Mouse (Mus musculus) lung, postnatal 4 days (tissue): ENCODE data around the gene Vps37d.
"Not testable (repeated sequence)": the region's sequence is repeated elsewhere in the genome, so short reads cannot be mapped to it uniquely, and the experiment has no call there.

Experiments used
- DNase-seq, 2 experiments: peaks; one replicate each; pipeline ENCODE4 v3.0.0; 2021

Vps37d gene

DNA sequence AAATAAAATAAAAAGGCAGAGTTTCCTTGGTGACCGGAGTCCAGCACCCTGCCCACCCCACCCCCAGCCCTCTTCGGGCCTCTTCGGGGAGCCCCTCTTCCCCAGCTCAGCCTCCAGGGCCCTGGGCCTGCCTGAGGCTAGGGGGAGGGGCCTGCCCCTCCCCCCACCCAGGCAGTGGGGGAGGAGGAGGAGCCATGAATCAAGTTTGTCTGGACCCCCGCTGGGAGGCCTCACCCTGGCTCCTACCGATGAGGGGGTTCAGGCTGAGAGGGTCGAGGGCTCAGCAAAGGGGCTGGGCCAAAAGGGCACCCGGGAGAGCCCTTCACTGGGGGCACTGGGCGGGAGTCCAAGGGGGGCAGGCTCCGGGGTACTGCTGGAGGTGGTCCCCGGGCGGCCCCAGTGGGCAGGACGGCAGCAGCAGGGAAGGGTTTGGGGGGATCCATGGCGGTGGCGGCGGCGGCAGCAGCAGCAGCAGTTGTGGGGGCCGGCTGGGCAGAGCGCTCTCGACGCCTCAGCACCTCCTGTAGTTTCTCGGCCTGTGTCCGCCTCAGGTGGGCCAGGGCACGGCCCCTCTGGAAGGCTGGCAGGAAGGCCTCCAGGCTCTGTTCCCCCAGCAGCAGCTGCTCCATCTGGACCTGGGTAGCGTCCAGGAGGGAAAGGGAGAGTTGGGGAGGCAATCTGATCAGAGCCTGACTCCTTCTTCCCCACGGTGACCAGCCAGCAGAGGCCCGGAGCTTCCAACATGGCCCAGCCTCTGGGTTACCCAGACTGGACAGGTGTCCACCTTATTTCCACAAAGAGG is 4.5 kb downstream of the Vps37d start:
- DNase-seq = no peak

DNA sequence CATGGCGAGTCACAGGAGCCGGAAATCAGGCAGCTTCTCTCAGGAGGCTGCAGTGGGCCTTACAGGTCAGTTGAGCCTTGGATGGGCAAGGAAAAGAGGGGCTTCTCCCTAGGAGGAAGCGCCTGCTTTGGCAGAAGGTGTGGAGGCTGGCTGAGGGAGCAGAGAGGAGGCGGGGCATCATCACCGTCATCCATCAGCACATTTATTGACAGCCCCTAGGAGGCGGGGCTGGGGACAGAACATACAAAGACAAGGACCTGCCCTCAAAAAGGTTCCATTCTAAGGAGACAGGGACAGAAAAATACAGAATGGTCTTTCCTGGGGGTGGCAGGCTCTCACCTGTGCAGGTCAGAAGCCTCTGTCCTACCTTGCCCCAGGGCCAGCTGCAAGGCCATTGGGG is 5.3 kb downstream of the Vps37d start:
- DNase-seq = no peak

DNA sequence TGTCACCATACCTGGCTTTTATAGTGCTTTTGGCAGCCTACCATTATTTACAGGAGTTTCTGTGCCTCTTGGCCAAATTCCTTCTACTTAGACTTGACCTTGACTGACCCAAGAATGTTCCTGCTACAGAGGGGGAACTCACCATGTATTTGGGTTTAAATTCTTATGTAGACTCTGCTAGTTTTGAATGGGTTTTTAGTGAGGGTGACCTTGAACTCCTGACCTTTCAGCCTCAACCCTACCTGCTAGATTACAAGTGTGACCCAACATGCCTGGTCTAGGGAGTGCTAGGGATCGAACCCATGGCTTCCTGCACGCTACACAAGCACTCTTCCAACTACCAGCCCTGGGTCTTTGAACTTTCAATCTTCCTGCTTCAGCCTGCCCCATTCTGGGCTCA is 6.0 kb downstream of the Vps37d start:
- DNase-seq = no peak

DNA sequence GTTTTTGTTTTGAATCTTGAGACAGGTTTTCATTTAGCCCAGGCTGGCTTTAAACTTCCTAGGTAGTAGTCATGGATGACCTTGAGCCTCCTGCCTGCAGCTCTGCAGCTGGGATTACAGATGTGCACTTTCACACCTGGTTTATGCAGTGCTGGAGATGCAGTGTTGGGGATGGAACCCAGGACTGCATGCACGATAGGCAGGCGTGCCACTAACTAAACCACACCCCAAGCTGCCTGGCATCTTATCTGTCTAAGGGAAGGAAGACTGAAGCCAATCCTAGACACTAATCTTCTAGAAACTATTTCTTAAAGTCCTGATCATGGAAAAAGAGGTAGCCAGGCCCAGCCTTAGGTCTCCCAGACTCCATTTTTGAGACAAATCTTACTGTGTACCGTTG is 7.6 kb downstream of the Vps37d start:
- no peak for DNase-seq

DNA sequence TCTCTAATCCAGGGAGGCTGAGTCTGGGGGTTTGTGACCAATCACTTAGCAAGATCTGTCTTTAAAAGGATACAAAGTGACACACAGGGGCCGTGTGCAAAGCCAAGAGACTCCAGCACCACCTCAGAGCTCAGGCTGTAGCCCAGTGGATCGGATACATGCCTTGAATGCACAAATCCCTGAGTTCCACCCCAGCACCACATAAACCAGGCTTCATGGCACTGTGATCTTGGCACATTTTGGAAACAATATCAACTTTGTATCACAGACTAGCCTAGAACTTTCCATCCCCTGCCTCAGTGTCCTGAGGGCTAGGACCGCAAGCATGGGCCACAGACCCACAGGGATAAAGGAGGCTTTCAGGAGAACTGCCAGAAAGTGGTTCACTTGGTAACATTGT is 12.1 kb downstream of the Vps37d start:
- DNase-seq = no peak

DNA sequence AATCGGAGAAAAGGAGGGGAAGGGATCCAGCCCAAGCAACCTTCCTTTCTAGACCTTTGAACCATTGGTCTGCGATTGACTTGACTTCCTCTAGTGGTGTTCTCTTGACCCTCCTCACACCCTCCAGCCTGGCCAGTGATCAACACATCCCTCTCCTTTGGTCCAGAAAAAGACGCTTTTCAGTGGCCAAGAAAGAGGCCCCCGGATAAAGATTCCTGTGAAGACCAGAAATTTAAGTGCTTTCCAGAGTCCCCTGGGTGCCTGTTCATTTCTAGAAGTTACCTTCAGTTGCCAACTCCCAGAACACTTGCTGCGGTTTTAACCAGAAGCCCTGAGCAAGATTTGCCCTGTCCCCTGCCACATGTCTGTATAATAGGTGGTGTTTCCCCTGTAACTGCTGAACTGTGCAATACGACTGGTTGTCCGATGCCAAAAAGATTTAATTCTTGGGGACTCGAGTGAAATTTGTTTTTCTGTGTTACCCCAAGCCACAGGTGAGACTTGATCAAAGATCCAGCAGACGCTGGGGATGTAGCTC is 13.1 kb downstream of the Vps37d start, which contains the start of gene Bud23:
TSS of gene Bud23 (minus strand) at position 51 of the 538 bp plus-strand sequence.
- DNase-seq = not testable (repeated sequence)

DNA sequence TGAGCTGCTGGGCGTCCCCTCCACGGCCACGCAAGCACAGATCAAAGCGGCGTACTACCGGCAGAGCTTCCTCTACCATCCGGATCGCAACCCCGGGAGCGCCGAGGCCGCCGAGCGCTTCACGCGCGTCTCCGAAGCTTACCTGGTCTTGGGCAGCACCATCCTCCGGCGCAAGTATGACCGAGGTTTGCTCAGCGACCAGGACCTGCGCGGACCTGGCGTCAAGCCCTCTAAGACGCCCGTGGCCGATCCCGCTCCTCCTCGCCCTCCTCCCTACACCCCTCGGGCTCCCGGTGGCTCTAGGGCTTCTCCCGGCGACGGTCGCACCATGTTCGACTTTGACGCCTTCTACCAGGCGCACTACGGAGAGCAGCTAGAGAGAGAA is 13.7 kb downstream of the Vps37d start:
- DNase-seq = no peak

DNA sequence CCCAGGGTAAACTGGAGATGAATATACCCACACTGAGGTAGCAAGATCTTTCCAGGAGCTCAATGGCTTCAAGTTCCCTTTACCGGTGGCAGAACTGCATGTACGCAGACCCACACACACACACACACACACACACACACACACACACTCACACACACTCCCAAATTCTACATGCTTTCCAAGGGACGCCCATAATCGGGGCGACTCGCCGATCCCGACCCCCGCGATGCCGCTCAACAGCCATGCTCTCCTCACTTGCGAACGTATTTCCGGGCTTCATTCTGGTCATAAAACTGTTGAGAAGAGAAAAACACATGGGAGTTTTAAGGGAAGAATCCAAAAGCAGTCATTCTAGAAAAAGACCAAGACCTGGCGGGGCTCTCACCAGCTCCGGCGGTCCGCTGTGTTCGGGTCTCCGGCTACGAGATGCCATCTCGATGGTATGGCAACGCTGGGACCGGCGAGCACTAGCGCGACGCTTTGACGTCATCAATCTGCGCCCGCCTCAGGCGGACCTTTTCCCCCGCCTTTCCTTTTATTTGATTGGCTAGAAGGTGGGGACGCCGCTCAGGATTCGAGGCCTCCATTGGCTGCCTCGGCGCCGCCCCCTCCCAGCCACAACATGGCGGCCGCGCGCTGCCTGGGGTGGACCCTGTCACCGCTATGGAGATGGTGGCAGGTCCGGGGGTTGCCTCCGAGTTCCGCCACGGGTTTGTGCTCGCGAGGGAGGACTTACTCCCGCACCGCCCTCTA is 14.3 kb downstream of the Vps37d start, which contains the start of gene Dnajc30:
TSS of gene Dnajc30 (plus strand) at position 574 of the 753 bp plus-strand sequence.
- peak; percentile 97 to 98 for DNase-seq

DNA sequence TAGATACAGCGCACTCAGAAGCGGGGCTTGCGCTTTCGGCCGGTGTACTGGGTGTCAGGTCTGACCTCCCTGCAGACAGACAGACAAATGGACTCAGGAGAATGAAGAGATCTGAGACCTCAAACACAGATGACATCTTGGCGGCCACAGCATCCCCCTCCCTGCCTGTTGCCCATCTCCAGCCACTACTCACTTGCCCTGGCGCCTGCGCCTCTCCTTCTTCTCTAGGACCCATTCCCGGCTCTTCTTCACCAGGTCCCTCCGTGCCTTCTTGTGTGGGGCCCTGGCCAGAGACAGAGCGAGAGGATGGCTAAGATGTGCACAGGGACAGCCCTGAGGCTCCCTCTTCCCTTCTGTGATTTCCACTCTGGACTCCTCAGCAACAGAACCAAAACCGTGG is 24.7 kb downstream of the Vps37d start:
- no peak for DNase-seq

DNA sequence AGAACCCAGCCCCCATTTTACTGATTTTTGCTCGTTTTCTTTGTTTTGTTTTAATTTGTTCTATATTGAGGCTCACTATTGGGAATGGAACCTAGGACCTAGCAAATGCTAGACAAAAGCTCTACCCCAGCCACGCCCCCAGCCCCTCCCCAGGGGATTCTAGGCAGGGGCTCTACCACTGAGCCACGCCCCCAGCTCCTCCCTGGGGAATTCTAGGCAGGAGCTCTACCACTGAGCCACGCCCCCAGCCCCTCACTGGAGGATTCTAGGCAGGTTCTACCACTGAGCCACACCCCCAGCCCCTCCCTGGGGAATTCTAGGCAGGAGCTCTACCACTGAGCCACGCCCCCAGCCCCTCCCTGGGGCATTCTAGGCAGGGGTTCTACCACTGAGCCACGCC is 28.8 kb downstream of the Vps37d start:
- not testable (repeated sequence) for DNase-seq

DNA sequence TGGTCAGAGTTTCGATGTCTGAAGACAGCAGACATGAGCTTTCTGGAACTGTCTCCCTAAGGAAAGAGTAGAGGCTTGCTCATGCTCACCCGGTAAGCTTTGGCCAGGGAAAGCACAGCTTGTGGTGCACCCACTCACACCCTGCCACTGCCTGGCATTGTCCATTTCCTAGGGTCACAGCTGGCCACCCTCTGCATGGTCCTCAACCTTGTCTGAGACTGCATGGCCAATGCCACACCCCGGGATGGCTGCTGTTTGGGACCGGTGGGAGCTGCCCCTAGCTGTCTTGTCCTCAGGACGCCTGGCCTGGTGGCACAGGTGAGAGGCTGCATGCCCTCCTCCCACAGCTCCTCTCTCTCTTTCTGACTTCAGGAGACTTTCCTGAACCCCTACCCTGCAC is 29.5 kb downstream of the Vps37d start:
- no peak for DNase-seq

DNA sequence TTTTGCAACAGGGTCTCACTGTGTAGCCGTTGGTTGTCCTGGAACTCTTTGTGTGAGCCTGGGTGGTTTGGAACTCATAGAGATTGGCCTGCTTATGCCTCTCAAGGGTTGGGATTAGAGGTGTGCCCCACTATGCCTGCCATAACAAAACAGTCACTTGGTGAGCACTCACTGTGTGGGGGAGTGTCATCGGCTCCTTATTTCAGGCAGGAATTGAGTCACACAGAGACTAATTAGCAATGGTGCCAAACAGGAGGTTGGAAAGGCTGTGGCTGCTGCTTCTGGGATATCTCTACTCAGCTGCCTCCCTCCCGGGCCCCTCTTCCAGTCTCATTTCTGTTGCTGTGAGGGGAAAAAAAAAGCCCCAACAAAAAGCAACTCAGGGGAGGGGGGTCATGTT is 33.5 kb downstream of the Vps37d start:
- DNase-seq = no peak

DNA sequence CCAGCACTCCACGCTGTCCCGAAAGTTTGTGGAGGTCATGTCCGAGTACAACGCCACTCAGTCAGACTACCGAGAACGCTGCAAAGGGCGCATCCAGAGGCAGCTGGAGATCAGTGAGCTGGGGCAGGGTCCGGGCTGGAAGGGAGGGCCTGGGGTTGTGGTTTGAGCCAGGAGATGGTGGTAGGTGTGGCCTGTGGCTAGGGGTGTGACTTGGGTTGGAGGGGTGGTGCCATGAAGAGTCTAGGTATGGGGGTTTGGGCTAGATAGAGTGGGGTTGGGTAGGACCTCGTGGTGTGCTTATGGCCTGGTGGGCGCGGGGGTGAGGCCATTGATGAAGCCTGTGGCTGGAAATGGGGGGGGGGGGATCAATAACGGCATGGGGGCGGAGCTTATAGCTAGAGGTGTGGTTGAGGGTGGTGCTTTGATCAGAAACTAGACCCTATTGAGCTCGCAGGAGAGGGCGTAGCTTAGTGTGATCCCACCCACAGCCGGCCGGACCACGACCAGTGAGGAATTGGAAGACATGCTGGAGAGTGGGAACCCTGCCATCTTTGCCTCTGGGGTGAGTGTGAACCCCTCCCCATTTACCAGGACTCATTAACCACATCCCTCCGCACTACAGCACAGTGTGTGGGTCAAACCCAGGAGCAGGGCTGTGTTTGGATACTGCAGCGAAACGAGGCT is 35.8 kb downstream of the Vps37d start:
- no peak for DNase-seq

DNA sequence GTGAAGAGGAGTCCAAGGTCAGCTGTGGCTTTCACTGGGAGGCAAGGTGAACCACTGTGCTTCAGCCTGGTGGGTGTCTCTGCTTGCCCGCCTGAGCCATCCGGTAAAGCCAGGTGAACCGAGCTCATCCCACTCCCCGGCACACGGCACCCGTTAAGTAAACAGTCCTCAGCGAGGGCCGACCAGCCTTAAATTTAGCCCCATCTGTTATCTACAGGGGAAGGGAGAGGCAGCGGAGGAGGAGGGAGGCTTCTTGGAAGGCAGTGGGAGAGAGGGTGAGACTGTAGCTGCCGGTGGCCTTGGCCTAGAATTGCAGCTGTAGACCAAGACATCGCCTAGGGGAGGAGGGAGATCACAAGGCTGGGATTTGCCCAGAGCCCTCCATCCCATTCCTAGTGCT is 37.3 kb downstream of the Vps37d start:
- DNase-seq = no peak

DNA sequence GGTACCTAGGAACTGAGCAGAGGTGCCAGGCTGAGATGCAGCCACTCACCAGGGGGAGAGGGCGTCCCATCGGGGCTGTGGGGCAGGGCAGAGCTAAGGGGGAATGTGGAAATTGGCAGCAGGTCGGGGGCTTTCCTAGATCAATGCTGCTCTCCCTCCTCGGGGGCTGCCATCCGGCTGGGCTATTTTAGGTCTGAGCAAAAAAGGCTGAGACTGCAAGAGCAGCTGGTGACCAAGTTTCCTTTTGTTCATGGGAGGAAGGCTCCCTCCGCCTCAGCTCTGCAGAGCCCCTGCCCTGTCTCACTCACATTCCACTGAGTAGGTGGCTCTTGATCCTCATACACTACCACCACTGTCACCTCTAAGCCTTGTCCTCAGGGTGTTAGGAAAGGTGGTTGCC is 38.0 kb downstream of the Vps37d start:
- no peak for DNase-seq

DNA sequence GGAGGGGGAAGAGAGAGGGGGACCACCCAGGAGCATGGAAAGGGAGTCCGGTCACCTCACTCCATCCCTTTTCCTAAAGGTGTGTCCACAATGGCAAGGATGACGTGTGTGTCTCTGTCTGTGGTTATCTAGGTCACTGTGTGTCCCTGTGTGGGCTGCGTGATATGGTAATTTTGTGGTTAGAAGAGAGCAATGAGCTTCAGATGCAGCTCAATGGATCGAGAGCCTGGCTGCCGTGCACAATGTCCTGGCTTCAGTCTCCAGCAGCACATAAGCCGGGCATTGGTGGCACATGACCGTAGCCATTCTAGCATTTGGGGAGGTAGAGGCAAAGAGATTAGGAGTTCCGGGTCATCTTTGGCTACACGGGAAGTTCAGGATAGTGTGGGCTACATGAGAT is 38.5 kb downstream of the Vps37d start:
- DNase-seq = no peak

DNA sequence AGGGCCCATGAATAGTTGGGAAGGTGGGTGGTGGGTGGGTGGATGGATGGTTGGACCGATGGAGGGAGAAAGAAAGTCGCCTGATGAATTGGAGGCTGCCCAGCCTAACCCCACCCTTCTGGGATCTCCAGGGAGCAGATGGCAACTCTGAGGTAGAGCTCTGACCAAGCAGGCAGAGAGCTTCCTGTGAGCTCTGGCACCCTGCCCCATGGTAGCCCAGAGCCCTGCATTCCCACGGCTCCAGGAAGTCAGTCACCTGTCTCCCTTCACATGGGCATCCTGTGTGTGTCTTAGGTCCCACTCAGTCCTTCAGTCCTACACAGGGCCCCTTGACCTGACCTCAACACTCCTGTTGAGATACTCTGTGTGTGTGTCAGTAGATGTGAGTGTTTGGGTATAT is 40.1 kb downstream of the Vps37d start:
- DNase-seq = no peak

DNA sequence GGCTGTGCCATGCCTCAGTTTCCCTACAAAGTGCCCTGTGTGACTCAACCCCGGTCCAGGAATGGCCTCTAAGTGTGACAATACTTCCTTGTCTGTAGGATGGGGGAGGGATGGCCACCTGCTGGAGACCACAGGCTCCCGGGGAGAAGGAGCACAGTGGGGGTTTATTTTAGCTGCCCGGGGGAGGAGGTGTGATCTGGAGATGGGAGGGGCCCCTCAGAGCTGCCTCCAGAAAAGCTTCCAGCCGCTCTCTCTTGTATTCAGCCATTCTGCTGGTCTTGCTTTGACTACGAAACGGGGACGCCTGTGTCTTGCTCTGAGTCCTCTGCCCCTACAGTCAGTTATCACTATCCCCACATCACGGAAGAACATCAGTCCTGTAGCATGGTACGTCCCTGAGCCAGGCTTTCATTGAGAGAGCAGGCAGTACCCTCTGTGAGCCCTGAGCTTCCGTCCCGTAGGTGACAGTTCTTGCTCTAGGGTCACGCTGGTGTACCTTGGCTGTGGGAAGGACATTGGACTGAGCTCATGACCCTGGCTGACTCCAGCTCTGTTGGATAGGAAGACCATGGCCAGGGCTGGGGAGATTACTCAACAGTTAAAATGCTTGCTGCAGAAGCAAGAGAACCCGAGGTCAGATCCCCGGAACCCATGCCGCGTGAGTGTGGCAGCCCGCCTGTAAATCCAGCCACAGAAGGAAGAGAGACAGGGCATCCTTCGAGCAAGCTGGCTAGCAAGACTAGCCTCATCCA is 42.3 kb downstream of the Vps37d start:
- DNase-seq = no peak

DNA sequence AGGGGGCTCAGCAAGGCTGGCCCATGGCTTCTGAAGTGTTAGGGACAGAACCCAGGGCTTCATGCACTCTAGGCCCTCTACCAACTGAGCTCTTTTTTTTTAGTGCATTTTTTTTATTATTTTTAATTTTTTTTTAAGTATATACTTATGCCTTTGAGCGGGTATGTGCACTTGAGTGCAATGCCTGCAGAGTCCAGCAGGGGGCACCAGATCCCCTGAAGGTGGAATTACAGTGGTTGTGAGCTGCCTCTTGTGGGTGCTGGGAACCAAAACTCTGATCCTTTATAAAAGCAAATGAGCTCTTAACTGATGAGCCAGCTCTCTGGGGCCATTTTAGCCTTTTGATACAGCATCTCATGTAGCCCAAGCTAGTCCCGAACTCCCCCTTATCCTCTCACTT is 43.5 kb downstream of the Vps37d start:
- DNase-seq = no peak

DNA sequence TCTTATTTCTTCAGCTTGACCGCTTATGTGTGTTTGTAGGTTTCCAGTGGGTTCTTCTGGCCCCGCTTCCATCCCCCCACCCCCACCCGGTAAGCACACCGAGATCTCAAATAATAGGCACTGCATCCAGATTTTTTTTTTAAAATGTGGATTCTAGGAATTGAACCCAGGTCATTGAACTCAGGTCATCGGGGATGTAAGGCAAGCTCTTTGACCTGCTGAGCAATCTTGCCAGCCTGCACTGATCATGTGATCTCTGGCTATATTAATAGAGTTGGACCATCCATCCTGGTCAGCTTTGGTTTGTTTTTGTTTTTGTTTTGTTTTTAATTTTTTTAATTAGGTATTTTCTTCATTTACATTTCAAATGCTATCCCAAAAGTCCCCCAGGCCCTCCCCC is 45.5 kb downstream of the Vps37d start:
- no peak for DNase-seq

DNA sequence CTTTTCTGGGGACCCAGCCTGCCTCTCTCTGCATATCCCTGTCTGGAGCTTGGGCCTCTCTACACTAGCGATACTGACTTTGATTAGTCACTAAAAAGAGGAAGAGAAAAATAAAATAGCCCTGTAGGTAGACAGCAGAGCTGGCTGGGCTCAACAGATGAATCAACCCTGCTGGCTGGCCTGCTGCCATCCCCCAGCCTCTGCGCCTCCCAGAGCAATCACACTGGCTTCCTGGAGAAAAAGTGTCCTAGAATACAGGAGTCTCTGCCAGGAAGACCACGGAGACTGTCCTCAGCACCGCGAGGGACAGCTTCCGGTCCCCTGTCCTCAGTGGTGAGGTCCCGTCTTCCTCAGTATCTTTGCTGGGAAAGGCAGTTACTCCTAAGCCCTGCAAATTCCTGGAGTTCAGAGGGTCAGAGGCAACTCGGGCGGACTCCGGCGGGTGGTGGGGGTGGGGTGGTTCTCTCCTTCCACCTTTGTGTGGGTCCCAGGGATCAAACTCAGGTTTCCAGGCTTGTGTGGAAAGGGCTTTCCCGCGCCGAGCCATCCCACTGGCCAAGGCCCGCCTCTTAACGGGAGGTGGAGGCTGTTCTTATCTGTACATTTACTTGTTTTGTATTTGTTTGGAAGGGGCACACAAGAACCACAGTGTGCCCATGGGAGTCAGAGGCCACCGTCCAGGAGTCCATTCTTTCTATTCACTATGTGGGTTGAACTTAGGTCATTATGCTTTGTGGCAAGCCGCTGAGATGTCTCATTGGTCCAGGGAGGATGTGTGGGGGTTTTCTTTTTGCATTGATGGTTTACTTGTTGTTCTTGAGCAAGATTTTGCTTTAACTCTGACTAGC is 48.8 kb downstream of the Vps37d start:
- DNase-seq = peak; percentile 55 to 72

DNA sequence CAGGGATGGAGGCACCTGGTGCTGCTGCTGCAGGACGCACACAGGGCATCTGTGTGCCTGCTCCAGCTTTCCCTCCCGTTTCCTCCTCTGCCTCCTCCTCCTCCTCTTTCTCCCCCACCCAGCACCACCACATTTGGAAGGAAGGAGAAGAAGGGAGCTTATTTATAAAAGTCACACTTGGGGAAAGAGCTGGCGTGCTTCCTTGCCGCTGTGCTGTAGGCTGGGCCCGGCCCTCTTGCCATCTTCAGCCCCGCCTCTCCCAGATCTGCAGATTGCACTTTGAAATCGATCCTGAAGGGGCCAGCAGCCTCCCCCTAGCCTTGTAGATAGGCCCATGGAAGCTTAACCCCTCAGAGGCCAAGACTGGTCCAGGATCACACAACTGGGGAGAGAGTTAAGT is 52.2 kb downstream of the Vps37d start:
- peak; percentile 35 to 52 for DNase-seq
